Mouse (Mus musculus) thymus, postnatal 25 days (tissue): ENCODE measurements around the gene Olfr1297.

ENCODE experiments used
- DNase-seq: peaks from one replicate; pipeline ENCODE4 v3.0.0; 2022

Olfr1297 gene

DNA sequence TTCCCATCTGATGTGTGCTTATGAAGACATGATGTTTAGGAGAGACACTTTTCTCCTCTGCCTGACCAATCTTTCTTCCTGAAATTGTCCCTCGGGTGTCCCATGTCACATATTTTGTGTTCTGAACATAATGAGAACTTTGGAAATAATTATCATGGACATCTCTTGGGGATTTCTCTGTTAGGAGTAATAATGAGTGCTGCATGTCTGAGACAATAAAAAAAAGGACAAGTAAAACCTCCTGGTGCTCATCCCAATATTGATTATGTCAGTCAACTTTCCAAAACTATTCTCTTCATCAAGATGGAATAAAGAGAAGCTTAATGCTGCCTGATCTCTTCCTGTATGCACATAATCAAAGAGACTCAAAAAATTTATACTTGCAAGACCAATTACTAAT, at the start of gene Olfr1297:
TSS of gene Olfr1297 (minus strand) at position 101 of the 400 bp plus-strand sequence.
- no peak for DNase-seq

DNA sequence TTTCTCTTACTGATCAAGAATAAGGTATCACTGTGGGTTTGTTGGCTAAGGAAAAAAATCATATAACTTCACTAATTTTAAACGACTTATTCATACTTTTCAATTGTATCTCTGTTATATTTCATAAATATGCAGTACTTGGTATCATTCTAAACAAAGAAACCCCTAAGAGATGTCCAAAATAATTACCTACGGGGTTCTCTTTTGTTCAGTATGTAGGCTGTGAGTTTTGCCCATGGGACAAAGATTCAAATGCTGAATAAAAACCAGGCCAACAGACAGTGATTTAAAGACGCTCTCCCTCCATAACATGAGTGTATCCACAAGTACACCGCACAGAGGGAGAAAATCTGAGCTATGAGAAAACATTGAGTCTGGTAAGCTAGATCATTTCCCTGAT, 34.8 kb upstream of the Olfr1297 start, which contains the start of gene Olfr1299:
TSS of gene Olfr1299 (plus strand) at position 301 of the 400 bp plus-strand sequence.
- no peak for DNase-seq

GRCm38 (mm10) chr2:111649101-111649500, 22.8 kb upstream of the Olfr1297 start, which contains the start of gene Olfr1298:
Gene Olfr1298 (minus strand): TSS chr2:111649201.
- DNase-seq: no peak

DNA sequence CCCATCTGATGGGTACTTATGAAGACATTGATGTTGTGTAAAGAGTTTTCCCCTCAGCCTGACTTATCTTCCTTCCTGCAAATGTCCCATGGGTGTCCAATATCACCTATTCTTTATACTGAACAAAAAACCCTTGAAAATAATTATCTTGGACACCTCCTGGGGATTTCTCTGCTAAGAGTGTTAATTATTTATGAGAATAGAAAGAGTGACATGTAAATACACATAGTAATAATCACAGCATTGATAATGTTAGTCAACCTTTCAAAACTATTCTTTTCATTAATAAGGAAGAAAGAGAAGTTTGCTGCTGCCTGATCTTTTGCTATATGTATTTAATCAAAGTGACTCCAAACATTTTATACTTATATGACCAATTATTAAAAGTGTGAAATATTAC, 56.7 kb downstream of the Olfr1297 start, which contains the start of gene Olfr1295:
TSS of gene Olfr1295 (minus strand) at position 101 of the 400 bp plus-strand sequence.
- DNase-seq: no peak
